Mouse (Mus musculus): Measurements from ENCODE around the gene Grk5.

- TF ChIP-seq CTCF (IDR thresholded peaks at IDR 0.05; ENCODE audit: low read depth, low read length) (no peak), POLR2A (IDR thresholded peaks at IDR 0.05; ENCODE audit: insufficient read depth, low read length) (no peak), EP300 (IDR thresholded peaks at IDR 0.05; ENCODE audit: insufficient read depth, low read depth, low read length) (no peak)
Observed at GRCm38 (mm10) chr19:60872272-60872671, 17.3 kb upstream of the Grk5 start.
